In genomic region chrX:81073834-81074233, GRCm38 (mm10) we compare ENCODE assay signal across 11 mouse cellular contexts. TPM values are rescaled to one million over a fixed set of nuclear protein-coding genes. Genes with fewer than 3 reads are reported as not detected.
A peak's percentile ranks its signal among the peaks of the same experiment; 100 is the strongest.
DNase-seq lines count a peak whose midpoint lies in the region; ATAC-seq and TF ChIP-seq lines count a peak whose summit lies in the region.
"Had no signal": no experiment of that assay in that cellular context is flagged by ENCODE, and none has a peak within 500 bp of the region (broad histone marks: within the 10 kb centered on the region; RNA-seq: fewer than 3 reads in every experiment).

No protein-coding gene starts in this region.

- H3K36me3 ChIP-seq in embryonic facial prominence, embryonic 15.5 days: no peaks in the 10 kb centered on the region
- no peaks in the 10 kb centered on the region for H3K36me3 ChIP-seq in midbrain, embryonic 16.5 days (ENCODE audit: control insufficient read depth, insufficient read depth, low read length)
- H3K36me3 ChIP-seq: G1E had no signal

- H3K9me3 ChIP-seq in embryonic facial prominence, embryonic 15.5 days (replicated peaks): no peaks in the 10 kb centered on the region
- no peaks in the 10 kb centered on the region for H3K9me3 ChIP-seq in midbrain, embryonic 16.5 days (replicated peaks; ENCODE audit: control insufficient read depth, low read length, poor library complexity, severe bottlenecking)

- H3K4me2 ChIP-seq in embryonic facial prominence, embryonic 15.5 days (replicated peaks): peak overlapping the region; percentile 52
- peak overlapping the region; percentile 53 for H3K4me2 ChIP-seq in midbrain, embryonic 16.5 days (ENCODE audit: low read length)

- DNase-seq in layer of hippocampus, adult 2 months (ENCODE audit: low spot score in 2 of 2): no peak
- no peak for DNase-seq in layer of hippocampus, postnatal 25 days (ENCODE audit: extremely low spot score in 1 of 2, low spot score in 1 of 2)
- DNase-seq in heart, postnatal 10 days: peak; percentile 7 to 16
- no peak for DNase-seq in adrenal gland, postnatal 4 days (ENCODE audit: low spot score in 2 of 2)
- no peak for DNase-seq in ovary, postnatal 14 days (ENCODE audit: low spot score)
- DNase-seq: kidney, adult 9 months; thymus, postnatal 4 days had no signal

- no peak for ATAC-seq in embryonic facial prominence, embryonic 15.5 days (ENCODE audit: insufficient number of reproducible peaks, low FRiP score, low TSS enrichment, low read depth)
- ATAC-seq in midbrain, embryonic 16.5 days: no peak
- no peak for ATAC-seq in frontal cortex, adult (ENCODE audit: low TSS enrichment)

- peak overlapping the region; percentile 19 for H3K4me3 ChIP-seq in layer of hippocampus, adult 2 months
- 0 out of 2 replicates have a peak overlapping the region, but pooled peaks have one; percentile 58 for H3K4me3 ChIP-seq in embryonic facial prominence, embryonic 15.5 days (replicated peaks)
- H3K4me3 ChIP-seq in midbrain, embryonic 16.5 days (ENCODE audit: low read depth, low read length): peak overlapping the region; percentile 66

- no peak overlapping the region for H3K9ac ChIP-seq in embryonic facial prominence, embryonic 15.5 days
- no peak overlapping the region for H3K9ac ChIP-seq in midbrain, embryonic 16.5 days (ENCODE audit: low read depth, low read length)

- no peaks in the 10 kb centered on the region for H3K27me3 ChIP-seq in embryonic facial prominence, embryonic 15.5 days
- H3K27me3 ChIP-seq in midbrain, embryonic 16.5 days (ENCODE audit: control insufficient read depth, insufficient read depth, low read depth, low read length): no peaks in the 10 kb centered on the region

- peak overlapping the region; percentile 55; the same call in 1 of the 2 replicates for H3K27ac ChIP-seq in layer of hippocampus, adult 2 months
- H3K27ac ChIP-seq in embryonic facial prominence, embryonic 15.5 days (replicated peaks): no peak overlapping the region
- no peak overlapping the region for H3K27ac ChIP-seq in midbrain, embryonic 16.5 days (ENCODE audit: low read length)

- no peak for TF ChIP-seq CTCF in layer of hippocampus, adult 2 months (conservative IDR thresholded peaks at IDR 0.05)

- intact Hi-C loops in heart, postnatal 10 days (cut with DNase I): no loop called here

- 40% methylated on average over 4 of the region's 4 CpGs for WGBS in embryonic facial prominence, embryonic 15.5 days
- 36% methylated on average over 4 of the region's 4 CpGs for WGBS in midbrain, embryonic 16.5 days

- no peaks in the 10 kb centered on the region for H3K4me1 ChIP-seq in embryonic facial prominence, embryonic 15.5 days
- H3K4me1 ChIP-seq in midbrain, embryonic 16.5 days (ENCODE audit: control insufficient read depth, insufficient read depth, low read length): no peaks in the 10 kb centered on the region

RNA-seq across cellular contexts. Expression of gene Tmem47, which starts 3.3 kb away (rescaled TPM):
- total RNA-seq in layer of hippocampus, adult 2 months (2021): 100 to 1,000 TPM in 1 of 2 experiments, 10 to 100 TPM in 1; 89.5 to 101 TPM
- total RNA-seq in layer of hippocampus, postnatal 25 days (2021): 10 to 100 TPM; 93.7 to 98.2 TPM
- 21.9 and 25.6 TPM in 2 replicates for polyA plus RNA-seq in embryonic facial prominence, embryonic 15.5 days (2015; fragmentation: Nextera tagmentation; extraction: Ambion mirVana)
- total RNA-seq in heart, postnatal 10 days (2021): 10 to 100 TPM; 26.8 to 31.5 TPM
- 24.8 and 30.0 TPM in 2 replicates for polyA plus RNA-seq in midbrain, embryonic 16.5 days (2015; fragmentation: Nextera tagmentation; extraction: Ambion mirVana)
- 10 to 100 TPM; 31.0 to 31.1 TPM for total RNA-seq in adrenal gland, postnatal 4 days (2021)
- total RNA-seq: G1E had no signal
- polyA plus RNA-seq: G1E had no signal

Comparison
In these comparisons a context has a peak if more than half of its experiments do, and no peak if none do; other contexts are left out.
1. DNase-seq: peak in heart, postnatal 10 days (2 of 2); none in layer of hippocampus, adult 2 months (0 of 2), layer of hippocampus, postnatal 25 days (0 of 2), adrenal gland, postnatal 4 days (0 of 2) and ovary, postnatal 14 days (single experiment).
2. Peak in every context shown above with its lines, with median percentiles within 50 percentile points of each other: H3K4me3 ChIP-seq.